Mouse (Mus musculus): ENCODE measurements at regions not wholly inside any gene's neighbourhood (a gene's known extent, or its start where the extent isn't known, plus 50 kb on each side); places are given as distances from the start of the nearest gene placed in this dataset.

DNA sequence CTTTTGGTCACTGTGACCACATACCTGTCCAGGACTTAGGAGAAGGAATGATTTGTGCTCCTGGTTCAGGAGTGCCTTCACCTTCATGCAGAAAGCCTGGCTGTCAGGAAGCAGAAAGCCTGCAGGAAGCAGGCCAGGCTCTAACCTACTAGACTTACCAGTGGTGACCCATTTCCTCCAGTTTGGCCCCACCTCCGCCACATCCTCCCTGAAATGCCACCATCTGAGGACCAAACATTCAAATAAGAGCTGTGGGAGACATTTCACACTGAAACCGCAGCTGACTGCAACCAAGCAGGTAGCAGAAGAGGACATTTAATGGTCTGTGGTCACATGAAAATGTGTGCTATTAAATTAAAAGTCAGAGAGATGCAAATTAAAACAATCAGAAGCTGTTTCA is 50.3 kb upstream of the Armc2 start:
- no peak for DNase-seq (ENCODE audit: low spot score in 2 of 2)
